Mouse (Mus musculus): ENCODE results near the gene Morn1. TPM values are rescaled to one million over a fixed set of nuclear protein-coding genes. Genes with fewer than 3 reads are reported as not detected.

Gene Morn1
- polyA plus RNA-seq, 2 experiments, result 4.7 to 7.9 TPM

DNA sequence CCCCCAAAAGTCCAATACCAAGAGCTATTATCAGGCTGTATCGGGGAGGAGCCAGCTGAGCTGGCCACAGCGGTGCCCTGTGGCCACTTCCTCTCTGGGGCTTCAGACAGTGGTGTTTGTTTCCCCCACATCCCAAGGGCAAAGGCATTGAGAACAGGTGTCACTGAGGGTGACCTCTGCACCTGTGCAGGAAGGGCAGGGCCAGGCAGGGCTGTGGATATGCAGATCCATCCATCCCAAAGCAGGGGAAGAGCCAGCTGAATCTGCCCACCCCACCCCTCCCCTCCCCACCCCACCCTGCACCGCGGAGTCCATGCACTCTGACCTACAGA, 76.9 kb downstream of the Morn1 start:
- Histone ChIP-seq H3K36me3 (ENCODE audit: control insufficient read depth, insufficient read depth, low read length) (peaks cover 24% of the 10 kb centered on the region), H3K27me3 (ENCODE audit: control insufficient read depth, insufficient read depth, low read length) (no peaks in the 10 kb centered on the region), H3K9ac (ENCODE audit: low read depth, low read length, severe bottlenecking) (no peak overlapping the region), H3K4me3 (replicated peaks; ENCODE audit: low read length) (no peak overlapping the region), H3K4me2 (replicated peaks; ENCODE audit: low read depth, low read length, severe bottlenecking) (no peak overlapping the region), H3K27ac (replicated peaks; ENCODE audit: low read depth, low read length) (0 out of 2 replicates have a peak overlapping the region, but pooled peaks have one; percentile 26), H3K4me1 (ENCODE audit: control insufficient read depth, insufficient read depth, low read length) (peaks cover 46% of the 10 kb centered on the region), H3K9me3 (ENCODE audit: control insufficient read depth, low read length) (no peaks in the 10 kb centered on the region)
- DNase-seq (ENCODE audit: low spot score) (no peak), ATAC-seq (ENCODE audit: low FRiP score, low read depth) (peak; percentile 28)
- WGBS, result 39% methylated on average over 4 of the region's 4 CpGs
- TF ChIP-seq POLR2A (IDR thresholded peaks at IDR 0.05; ENCODE audit: borderline replicate concordance, extremely low read depth, insufficient read depth, insufficient read length), result no peak

GRCm38 (mm10) chr4:155163685-155164084, 77.3 kb downstream of the Morn1 start:
- H3K9me3 ChIP-seq (ENCODE audit: control insufficient read depth, low read length), result no peaks in the 10 kb centered on the region
- H3K4me2 ChIP-seq (replicated peaks; ENCODE audit: low read depth, low read length, severe bottlenecking), result no peak overlapping the region
- peaks cover 20% of the 10 kb centered on the region for H3K36me3 ChIP-seq (ENCODE audit: control insufficient read depth, insufficient read depth, low read length)
- H3K9ac ChIP-seq (ENCODE audit: low read depth, low read length, severe bottlenecking), result no peak overlapping the region
- DNase-seq (ENCODE audit: low spot score) (no peak), ATAC-seq (ENCODE audit: low FRiP score, low read depth) (no peak)
- H3K27me3 ChIP-seq (ENCODE audit: control insufficient read depth, insufficient read depth, low read length), result no peaks in the 10 kb centered on the region
- no peak overlapping the region for H3K4me3 ChIP-seq (replicated peaks; ENCODE audit: low read length)
- 57% methylated on average over 8 of the region's 8 CpGs for WGBS
- no peak overlapping the region for H3K27ac ChIP-seq (replicated peaks; ENCODE audit: low read depth, low read length)
- TF ChIP-seq POLR2A (IDR thresholded peaks at IDR 0.05; ENCODE audit: borderline replicate concordance, extremely low read depth, insufficient read depth, insufficient read length), result no peak
- H3K4me1 ChIP-seq (ENCODE audit: control insufficient read depth, insufficient read depth, low read length), result peaks cover 46% of the 10 kb centered on the region

DNA sequence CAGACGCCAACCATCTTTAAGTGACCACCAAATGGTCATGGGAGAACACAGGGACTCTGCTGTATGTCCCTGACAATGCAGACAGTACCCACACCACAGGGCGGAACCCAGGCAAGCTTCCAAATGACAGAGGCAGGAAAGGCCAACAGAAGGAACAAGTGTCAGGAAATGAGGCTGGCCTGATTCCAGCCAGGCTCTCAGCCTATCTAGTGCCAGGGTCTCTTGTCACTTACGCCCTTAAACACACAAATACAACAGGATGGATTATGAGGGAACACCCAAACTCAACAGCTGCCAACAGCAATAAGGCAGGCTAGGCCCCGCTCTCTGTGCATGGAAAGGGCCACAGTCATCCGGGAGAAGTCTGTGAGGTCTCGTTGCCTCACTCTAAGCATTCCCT, 78.2 kb downstream of the Morn1 start:
- Histone ChIP-seq H3K27me3 (ENCODE audit: control insufficient read depth, insufficient read depth, low read length) (no peaks in the 10 kb centered on the region), H3K4me2 (replicated peaks; ENCODE audit: low read depth, low read length, severe bottlenecking) (no peak overlapping the region), H3K27ac (replicated peaks; ENCODE audit: low read depth, low read length) (no peak overlapping the region), H3K36me3 (ENCODE audit: control insufficient read depth, insufficient read depth, low read length) (peaks cover 11% of the 10 kb centered on the region), H3K9ac (ENCODE audit: low read depth, low read length, severe bottlenecking) (no peak overlapping the region), H3K4me1 (ENCODE audit: control insufficient read depth, insufficient read depth, low read length) (peaks cover 52% of the 10 kb centered on the region), H3K4me3 (replicated peaks; ENCODE audit: low read length) (no peak overlapping the region), H3K9me3 (ENCODE audit: control insufficient read depth, low read length) (no peaks in the 10 kb centered on the region)
- 86% methylated on average over 6 of the region's 6 CpGs for WGBS
- ATAC-seq (ENCODE audit: low FRiP score, low read depth) (no peak), DNase-seq (ENCODE audit: low spot score) (peak; percentile 75)
- TF ChIP-seq POLR2A (IDR thresholded peaks at IDR 0.05; ENCODE audit: borderline replicate concordance, extremely low read depth, insufficient read depth, insufficient read length), result no peak

DNA sequence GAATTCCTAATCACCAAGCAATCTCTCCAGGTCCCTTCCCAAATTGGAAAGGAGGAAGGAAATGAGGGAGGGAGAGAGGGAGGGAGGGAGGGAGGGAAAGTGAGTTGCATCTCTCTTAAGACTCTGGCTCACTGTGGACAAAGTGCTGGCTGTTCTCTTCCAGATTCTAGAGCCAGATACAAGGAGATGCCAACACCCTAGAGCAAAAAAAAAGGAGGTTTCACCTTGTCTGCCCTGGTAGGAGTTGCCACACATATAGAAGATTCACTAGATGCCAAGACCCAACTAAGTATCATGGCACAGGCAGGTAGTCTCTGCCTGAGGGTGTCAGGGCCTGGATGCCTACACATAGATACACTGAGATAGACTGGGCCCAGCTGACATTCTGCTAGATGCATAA, 79.5 kb downstream of the Morn1 start:
- no peak overlapping the region for H3K9ac ChIP-seq (ENCODE audit: low read depth, low read length, severe bottlenecking)
- H3K4me2 ChIP-seq (replicated peaks; ENCODE audit: low read depth, low read length, severe bottlenecking), result no peak overlapping the region
- DNase-seq (ENCODE audit: low spot score) (no peak), ATAC-seq (ENCODE audit: low FRiP score, low read depth) (no peak)
- TF ChIP-seq POLR2A (IDR thresholded peaks at IDR 0.05; ENCODE audit: borderline replicate concordance, extremely low read depth, insufficient read depth, insufficient read length), result no peak
- H3K36me3 ChIP-seq (ENCODE audit: control insufficient read depth, insufficient read depth, low read length), result no peaks in the 10 kb centered on the region
- peaks cover 49% of the 10 kb centered on the region for H3K4me1 ChIP-seq (ENCODE audit: control insufficient read depth, insufficient read depth, low read length)
- H3K4me3 ChIP-seq (replicated peaks; ENCODE audit: low read length), result no peak overlapping the region
- H3K9me3 ChIP-seq (ENCODE audit: control insufficient read depth, low read length), result no peaks in the 10 kb centered on the region
- no peaks in the 10 kb centered on the region for H3K27me3 ChIP-seq (ENCODE audit: control insufficient read depth, insufficient read depth, low read length)
- H3K27ac ChIP-seq (replicated peaks; ENCODE audit: low read depth, low read length), result no peak overlapping the region

- ATAC-seq (ENCODE audit: low FRiP score, low read depth) (no peak), DNase-seq (ENCODE audit: low spot score) (no peak)
- Histone ChIP-seq H3K27me3 (ENCODE audit: control insufficient read depth, insufficient read depth, low read length) (no peaks in the 10 kb centered on the region), H3K27ac (replicated peaks; ENCODE audit: low read depth, low read length) (no peak overlapping the region), H3K9me3 (ENCODE audit: control insufficient read depth, low read length) (no peaks in the 10 kb centered on the region), H3K4me1 (ENCODE audit: control insufficient read depth, insufficient read depth, low read length) (peaks cover 47% of the 10 kb centered on the region), H3K4me3 (replicated peaks; ENCODE audit: low read length) (no peak overlapping the region), H3K9ac (ENCODE audit: low read depth, low read length, severe bottlenecking) (no peak overlapping the region), H3K36me3 (ENCODE audit: control insufficient read depth, insufficient read depth, low read length) (no peaks in the 10 kb centered on the region), H3K4me2 (replicated peaks; ENCODE audit: low read depth, low read length, severe bottlenecking) (no peak overlapping the region)
- 87% methylated on average over 8 of the region's 8 CpGs for WGBS
- TF ChIP-seq POLR2A (IDR thresholded peaks at IDR 0.05; ENCODE audit: borderline replicate concordance, extremely low read depth, insufficient read depth, insufficient read length), result no peak
Measured at GRCm38 (mm10) chr4:155168835-155169252, 82.5 kb downstream of the Morn1 start.

- ATAC-seq (ENCODE audit: low FRiP score, low read depth), result no peak
- Histone ChIP-seq H3K4me3 (replicated peaks; ENCODE audit: low read length) (no peak overlapping the region), H3K4me1 (ENCODE audit: control insufficient read depth, insufficient read depth, low read length) (peaks cover 54% of the 10 kb centered on the region), H3K9ac (ENCODE audit: low read depth, low read length, severe bottlenecking) (no peak overlapping the region), H3K9me3 (ENCODE audit: control insufficient read depth, low read length) (no peaks in the 10 kb centered on the region), H3K27ac (replicated peaks; ENCODE audit: low read depth, low read length) (no peak overlapping the region), H3K36me3 (ENCODE audit: control insufficient read depth, insufficient read depth, low read length) (no peaks in the 10 kb centered on the region), H3K4me2 (replicated peaks; ENCODE audit: low read depth, low read length, severe bottlenecking) (no peak overlapping the region), H3K27me3 (ENCODE audit: control insufficient read depth, insufficient read depth, low read length) (no peaks in the 10 kb centered on the region)
- DNase-seq (ENCODE audit: low spot score), result no peak
- no peak for TF ChIP-seq POLR2A (IDR thresholded peaks at IDR 0.05; ENCODE audit: borderline replicate concordance, extremely low read depth, insufficient read depth, insufficient read length)
- 67% methylated on average over 8 of the region's 8 CpGs for WGBS
Measured at GRCm38 (mm10) chr4:155170614-155171212, 84.3 kb downstream of the Morn1 start.
